Mouse (Mus musculus) layer of hippocampus, adult 2 months (tissue): ENCODE results near the gene Trp53bp2. TPM values are rescaled to one million over a fixed set of nuclear protein-coding genes. Genes with fewer than 3 reads are reported as not detected.

Experiments
- DNase-seq, 2 experiments: peaks; one replicate each; pipeline ENCODE4 v3.0.0; 2022; ENCODE audit warnings: low spot score in 2 of 2
- H3K27ac ChIP-seq: fragments of 200-600 bp; 2 replicates; pipeline ENCODE4 v1.8.1; 2022
- H3K4me3 ChIP-seq: fragments of 200-600 bp; 2 replicates; pipeline ENCODE4 v1.8.1; 2022; ENCODE audit warnings: mild to moderate bottlenecking
- CTCF ChIP-seq: fragments of 200-600 bp; conservative IDR thresholded peaks from 2 replicates; pipeline ENCODE4 v1.8.1; 2022; ENCODE audit warnings: antibody characterized with exemption, mild to moderate bottlenecking, moderate library complexity
- total RNA-seq, 2 experiments: library from RNA; stranded (reverse); gene quantifications; 2 replicates each; pipeline ENCODE4 v1.2.3; 2021

Gene Trp53bp2
- total RNA-seq, 2 experiments from 2014 or later = 31.1 to 32.4 TPM

DNA sequence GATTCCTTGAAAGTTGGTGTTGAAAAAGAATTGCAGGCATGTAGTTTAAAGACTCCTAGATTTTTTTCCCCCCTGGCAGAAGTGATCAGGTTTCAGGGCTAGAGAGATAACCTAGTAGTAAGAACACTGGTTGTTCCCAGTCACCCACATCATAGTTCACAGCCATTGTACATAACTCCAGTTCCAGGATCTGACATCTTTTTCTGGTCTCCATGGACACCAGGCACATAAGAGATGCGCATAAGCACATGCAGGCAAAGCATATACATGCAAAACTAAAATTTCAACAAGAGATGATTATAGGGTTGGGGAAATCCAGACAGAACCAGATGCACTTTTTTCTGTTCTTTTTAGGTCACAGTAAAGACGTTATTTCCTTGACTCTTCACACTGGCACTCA, 46.1 kb downstream of the Trp53bp2 start:
- no peak for DNase-seq
- Histone ChIP-seq H3K27ac (peak overlapping the region; percentile 43; the same call in 1 of the 2 replicates), H3K4me3 (no peak overlapping the region)
- TF ChIP-seq CTCF = no peak

DNA sequence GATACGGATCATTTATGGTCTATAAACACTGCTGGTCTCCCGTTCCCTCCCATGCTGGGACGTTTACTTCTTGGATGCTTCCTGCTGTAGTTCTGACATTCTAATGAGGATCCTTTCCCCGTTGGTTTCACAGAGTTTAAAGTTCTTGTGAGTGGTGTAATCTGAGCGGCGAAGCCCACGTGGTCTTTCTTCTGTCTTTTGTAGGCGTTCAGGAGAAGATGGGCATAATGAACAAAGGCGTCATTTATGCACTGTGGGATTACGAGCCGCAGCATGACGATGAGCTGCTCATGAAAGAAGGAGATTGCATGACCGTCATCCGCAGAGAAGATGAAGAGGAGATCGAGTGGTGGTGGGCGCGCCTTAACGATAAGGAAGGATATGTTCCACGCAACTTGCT, 49.6 kb downstream of the Trp53bp2 start:
- no peak overlapping the region for H3K4me3 ChIP-seq
- peak overlapping the region; percentile 71 for H3K27ac ChIP-seq

DNA sequence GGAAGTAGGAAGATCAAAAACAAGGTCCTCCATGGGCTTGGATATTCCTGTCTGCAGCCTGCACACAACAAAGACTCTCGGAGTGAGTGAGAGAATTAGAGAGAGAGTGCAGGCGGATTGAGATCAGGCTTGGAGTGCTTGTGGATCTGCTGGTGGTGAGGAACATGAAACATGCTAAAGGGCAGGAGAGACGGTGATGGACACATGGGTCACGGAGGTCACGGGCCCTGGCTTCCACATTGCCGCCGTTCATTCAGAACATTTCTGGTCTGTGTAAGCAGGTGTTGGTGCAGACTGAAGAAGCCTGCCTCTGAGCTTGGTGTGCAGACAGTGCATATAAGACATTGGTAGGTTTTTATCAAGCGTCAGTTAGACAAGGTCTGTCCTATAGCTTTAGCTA, 50.5 kb downstream of the Trp53bp2 start:
- TF ChIP-seq CTCF = no peak
- no peak overlapping the region for H3K4me3 ChIP-seq
- H3K27ac ChIP-seq = peak overlapping the region; percentile 71
- no peak for DNase-seq

More for the DNA sequence above, 49.6 kb downstream of the Trp53bp2 start:
- no peak for TF ChIP-seq CTCF
- DNase-seq = no peak

DNA sequence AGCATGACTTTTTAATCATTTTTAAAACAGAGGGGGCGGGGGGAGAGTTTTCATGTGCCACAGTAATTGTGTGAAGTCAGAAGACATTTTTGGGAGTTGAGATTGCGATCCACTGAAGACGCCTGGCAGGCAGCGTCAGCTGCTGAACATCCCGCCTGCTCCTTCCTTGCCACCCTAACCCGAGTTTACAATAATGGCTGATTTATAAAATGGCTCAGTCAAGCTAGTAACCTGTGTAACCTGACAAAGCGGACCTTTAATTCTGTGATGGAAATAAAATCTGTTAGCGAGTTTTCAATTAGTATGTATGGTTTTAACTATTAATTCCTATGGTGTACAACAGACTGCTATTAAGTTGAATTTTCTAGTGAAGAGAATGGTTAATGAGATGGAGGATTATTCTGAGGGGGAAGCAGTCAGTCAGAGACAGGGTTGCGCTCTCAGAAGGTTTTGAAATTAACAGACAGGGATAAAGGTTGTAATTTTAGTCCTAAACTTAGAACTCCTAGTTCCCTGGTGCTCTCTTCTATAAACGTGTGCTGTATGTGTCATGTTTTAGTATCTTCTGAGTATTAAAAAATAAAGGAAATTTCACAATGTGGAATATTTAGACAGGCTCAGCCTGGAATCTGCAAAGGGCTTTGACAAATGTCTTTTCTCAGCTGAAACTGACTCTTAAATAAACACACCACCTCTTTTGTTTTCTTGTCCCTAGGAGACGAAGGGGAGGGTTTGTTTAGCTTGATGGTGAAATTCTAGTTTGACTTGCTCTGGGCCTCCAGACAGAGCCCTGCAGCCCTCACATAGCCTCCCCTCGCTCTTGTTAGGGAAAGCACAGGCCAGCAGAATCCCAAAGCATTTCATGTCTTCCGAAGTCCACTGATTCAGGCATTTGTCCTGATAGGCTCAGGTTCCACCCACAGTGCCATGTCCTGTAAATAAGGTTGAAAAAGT, 51.6 kb downstream of the Trp53bp2 start:
- H3K4me3 ChIP-seq = no peak overlapping the region
- peak overlapping the region; percentile 54 for H3K27ac ChIP-seq
- TF ChIP-seq CTCF = no peak
- DNase-seq = no peak

DNA sequence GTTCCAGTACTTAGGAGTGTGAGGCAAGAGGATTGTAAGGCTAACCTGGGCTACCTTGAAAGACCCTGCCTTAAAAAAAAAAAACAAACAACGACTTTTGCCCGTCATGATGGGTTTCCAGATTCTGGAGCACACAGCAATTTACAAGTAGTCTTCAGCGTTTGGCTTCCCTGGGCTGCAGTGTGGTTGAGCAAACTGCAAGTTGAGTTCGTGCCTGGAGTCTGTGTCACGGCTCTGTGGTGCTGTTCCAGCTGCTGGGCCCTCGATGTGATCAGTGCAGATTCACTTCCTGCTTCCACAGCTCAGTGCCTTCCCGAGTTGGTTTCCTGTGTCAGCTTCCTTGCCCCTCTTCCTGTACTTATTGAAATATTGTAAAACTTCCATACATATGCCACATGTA, 52.3 kb downstream of the Trp53bp2 start:
- no peak overlapping the region for H3K4me3 ChIP-seq
- peak overlapping the region; percentile 54 for H3K27ac ChIP-seq
- no peak for DNase-seq
- no peak for TF ChIP-seq CTCF

DNA sequence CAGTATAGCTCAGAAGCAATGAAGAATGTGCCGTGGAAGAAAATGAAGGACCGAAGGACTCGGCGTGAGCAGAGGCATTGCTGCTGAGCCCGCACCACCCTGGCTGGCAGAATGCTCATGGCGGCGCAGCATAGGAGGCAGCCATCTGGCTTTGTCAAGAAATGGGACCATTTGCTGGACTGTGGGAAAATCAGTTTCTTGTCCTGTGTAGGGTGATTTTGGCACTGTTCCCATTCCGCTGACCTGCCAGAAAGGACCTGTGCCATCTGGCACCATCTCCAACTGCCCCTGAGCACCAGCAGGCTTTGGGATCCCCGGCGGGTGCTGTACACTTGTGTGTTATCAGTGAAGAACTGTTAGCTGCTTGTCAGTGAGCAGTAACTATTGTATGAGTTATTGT, 52.8 kb downstream of the Trp53bp2 start:
- Histone ChIP-seq H3K4me3 (no peak overlapping the region), H3K27ac (peak overlapping the region; percentile 54)
- TF ChIP-seq CTCF = no peak
- DNase-seq = peak in 1 of 2 experiments; percentile 23

DNA sequence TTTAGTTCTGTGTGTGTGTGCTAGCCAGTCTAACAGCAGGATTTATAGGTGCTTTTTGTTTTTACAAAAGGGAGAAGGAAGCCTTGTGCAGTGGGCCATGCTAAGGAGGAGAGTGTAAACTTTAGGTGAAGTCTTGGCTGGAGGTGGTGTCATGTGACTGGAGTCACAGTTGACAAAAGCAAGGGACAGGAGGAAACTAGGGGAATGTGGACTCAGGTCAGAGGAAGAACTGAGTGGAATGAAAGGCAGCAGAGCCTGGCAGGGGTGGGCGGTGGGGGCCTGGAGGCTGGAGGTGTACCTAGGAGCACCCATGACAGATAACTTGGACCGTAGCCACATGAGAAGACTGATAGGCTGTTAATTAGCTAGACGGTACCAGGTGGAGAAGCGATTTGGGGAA, 56.3 kb downstream of the Trp53bp2 start:
- Histone ChIP-seq H3K27ac (no peak overlapping the region; the same call in 1 of the 2 replicates), H3K4me3 (no peak overlapping the region)
- no peak for DNase-seq
- TF ChIP-seq CTCF = no peak

DNA sequence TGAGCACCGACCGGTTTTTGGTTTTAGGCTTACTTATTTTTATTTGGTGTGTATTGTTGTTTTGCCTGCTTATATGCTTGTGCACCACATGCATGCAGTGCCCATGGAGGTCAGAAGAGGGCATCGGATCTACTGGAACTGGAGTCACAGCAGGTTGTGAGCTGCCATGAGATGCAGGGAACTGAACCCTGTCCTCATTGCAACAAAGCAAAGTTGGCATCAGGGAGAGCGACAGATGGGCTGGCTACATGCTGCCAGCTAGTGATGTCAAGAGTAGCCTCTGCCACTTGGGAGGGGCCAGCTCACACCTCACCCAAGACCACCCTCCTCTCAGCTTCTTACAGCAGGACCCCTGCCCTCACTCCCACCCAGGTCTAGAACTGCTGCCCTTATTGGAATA, 57.0 kb downstream of the Trp53bp2 start:
- DNase-seq = no peak
- TF ChIP-seq CTCF = peak; percentile 42
- Histone ChIP-seq H3K4me3 (no peak overlapping the region), H3K27ac (no peak overlapping the region)

DNA sequence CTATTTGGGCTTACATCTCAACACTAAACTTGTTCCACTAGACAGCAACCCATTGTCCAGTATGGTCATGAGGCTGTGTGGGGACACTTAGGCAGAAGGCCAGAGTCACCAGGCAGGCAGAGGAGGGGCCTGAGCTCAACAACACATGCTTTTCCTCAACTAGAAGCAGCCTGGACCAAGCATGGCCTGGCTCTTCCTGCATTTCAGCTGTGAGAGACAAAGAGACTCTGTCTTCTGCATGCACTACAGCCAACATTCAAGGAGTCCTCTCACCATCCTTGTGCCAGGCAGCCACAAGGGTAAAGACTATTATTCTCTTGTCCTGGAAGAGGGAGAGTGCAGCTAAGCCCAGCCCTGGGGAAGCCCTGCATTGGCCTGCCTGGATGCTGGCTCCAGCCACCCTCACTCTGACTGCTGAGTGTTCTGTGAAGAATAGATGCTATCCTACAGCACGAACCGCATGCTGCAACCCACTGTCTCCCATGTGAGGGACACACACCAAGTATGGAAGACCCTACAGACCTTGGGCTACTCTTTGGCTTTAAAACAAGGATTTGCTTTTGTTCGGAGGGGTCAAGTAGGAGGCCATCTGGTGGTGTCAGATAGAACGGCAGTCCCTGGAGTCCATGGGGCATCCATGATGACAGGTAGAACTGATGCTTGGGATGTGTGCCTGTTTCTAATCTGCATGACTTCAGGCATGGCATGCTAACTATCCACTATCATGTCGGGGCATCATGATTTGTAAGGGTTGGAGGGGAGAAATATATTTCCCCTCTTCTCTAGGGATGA, 66.2 kb downstream of the Trp53bp2 start:
- TF ChIP-seq CTCF = peak; percentile 70
- Histone ChIP-seq H3K4me3 (no peak overlapping the region), H3K27ac (peak overlapping the region; percentile 87)
- DNase-seq = peak in 1 of 2 experiments; percentile 65

DNA sequence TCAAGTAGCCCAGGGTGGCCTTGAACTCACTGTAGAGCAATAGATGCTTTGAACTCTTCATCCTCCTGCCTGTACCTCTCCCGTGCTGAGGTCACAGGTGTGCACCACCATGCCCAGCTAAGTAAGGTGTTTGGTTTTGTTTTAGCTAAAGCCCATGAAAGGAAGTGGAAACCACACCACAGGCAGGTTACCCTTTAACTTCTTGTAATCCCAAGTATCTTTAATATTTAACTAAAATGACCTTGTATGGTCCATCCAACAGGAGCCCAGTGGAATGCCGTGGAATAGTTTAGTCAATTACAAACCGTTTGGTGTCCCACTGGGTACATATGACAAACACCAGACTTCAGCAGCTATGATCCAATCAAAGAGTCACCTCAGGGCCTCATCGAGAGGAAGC, 70.0 kb downstream of the Trp53bp2 start:
- Histone ChIP-seq H3K4me3 (no peak overlapping the region), H3K27ac (no peak overlapping the region)
- no peak for DNase-seq
- TF ChIP-seq CTCF = no peak

DNA sequence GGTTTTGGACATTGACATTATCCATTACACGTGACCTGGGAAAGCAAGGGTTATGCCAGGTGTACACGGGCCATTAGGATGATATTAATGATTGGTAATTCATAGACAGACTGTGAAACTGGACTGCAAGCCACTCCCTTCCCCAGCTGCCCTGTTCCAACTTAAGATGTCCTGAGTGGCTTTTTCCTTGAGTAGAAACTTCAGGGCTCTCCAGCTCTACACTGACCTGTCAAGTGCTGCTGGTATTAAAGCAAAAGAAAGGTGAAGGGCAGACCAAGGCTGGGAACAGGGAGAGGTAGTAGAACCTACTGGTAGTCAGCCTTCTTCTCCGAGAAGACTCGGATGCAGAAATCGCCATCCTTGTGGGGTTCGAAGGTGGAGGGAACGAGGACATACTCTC, 72.2 kb downstream of the Trp53bp2 start:
- Histone ChIP-seq H3K27ac (no peak overlapping the region), H3K4me3 (no peak overlapping the region)
- no peak for TF ChIP-seq CTCF

DNA sequence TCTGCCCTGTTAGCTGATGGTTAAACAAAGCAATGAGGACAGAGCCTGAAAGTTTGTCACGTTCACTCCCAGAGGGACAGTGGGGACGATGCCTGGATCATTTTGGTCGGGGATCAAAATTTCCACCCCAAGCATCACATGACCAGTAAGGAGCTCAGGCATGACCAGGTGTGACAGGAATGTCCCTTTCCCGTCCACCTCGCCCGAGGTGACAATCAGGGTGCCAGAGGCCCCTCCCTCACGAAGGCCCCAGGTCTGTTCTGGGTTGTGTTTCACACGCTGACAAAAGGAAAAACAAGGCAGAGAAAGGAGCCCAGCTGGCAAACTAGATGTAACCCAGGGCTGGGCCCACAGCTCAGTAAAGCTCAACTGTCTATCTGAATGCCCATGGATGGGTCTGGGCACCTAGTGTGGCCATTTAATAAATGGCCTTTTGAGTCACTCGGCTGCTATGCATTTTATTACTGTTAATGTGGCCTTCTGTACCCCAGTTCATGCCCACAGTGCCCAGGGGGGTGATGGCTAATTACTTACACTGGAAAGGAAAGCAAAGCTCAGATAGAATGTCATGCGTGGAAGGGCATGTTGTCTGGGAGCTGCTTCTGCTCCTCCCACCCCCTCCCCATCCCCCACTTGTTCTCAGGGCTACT, 72.8 kb downstream of the Trp53bp2 start:
- no peak for TF ChIP-seq CTCF
- H3K4me3 ChIP-seq = no peak overlapping the region
- no peak for DNase-seq
- H3K27ac ChIP-seq = peak overlapping the region; percentile 7; the same call in 1 of the 2 replicates

More for the DNA sequence above, 72.2 kb downstream of the Trp53bp2 start:
- no peak for DNase-seq
